Mouse (Mus musculus): Measurements from ENCODE around the gene Olfr811. TPM values are rescaled to one million over a fixed set of nuclear protein-coding genes. Genes with fewer than 3 reads are reported as not detected.

Olfr811 gene
- polyA plus RNA-seq (2015; fragmentation: Nextera tagmentation; extraction: Ambion mirVana): not detected in 2 replicates

GRCm38 (mm10) chr10:129804296-129804695, at the start of gene Olfr811:
TSS of gene Olfr811 (minus strand) at chr10:129804396.
- no peak for ATAC-seq (replicated peaks; ENCODE audit: low FRiP score)
- H3K9ac ChIP-seq: no peak within 1 kb of the TSS
- no peaks in the 10 kb centered on the region for H3K4me1 ChIP-seq
- H3K9me3 ChIP-seq (replicated peaks): no peaks in the 10 kb centered on the region
- WGBS: 82% methylated on average over 4 of the region's 4 CpGs
- no peak within 1 kb of the TSS for H3K27ac ChIP-seq
- no peak within 1 kb of the TSS for H3K4me2 ChIP-seq
- no peaks in the 10 kb centered on the region for H3K27me3 ChIP-seq
- no peaks in the 10 kb centered on the region for H3K36me3 ChIP-seq
- H3K4me3 ChIP-seq (replicated peaks): no peak within 1 kb of the TSS

DNA sequence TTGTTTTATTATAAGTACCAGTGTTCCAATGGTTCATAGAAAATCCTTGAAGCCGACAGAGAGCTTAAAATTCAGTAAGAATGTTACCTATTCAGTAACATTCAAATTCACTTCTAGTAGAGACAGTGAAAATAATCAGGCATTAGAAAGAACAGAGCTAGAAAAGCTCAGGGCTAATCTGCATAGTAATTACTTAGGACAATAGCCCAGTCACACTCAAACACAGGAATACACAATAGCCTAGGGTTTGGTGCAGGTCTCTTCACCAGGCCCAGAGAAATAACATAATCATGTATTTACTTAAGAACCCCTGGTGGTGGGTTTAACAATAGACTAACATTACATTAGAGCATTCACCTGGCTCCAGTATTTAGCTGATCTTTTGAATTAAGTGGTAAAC, 43.1 kb upstream of the Olfr811 start:
- Histone ChIP-seq H3K9ac (no peak overlapping the region), H3K27ac (no peak overlapping the region), H3K4me2 (no peak overlapping the region), H3K9me3 (replicated peaks) (no peaks in the 10 kb centered on the region), H3K4me1 (no peaks in the 10 kb centered on the region), H3K36me3 (no peaks in the 10 kb centered on the region), H3K27me3 (no peaks in the 10 kb centered on the region), H3K4me3 (replicated peaks) (no peak overlapping the region)
- ATAC-seq (replicated peaks; ENCODE audit: low FRiP score): no peak
- 83% methylated on average over 1 of the region's 1 CpGs for WGBS

GRCm38 (mm10) chr10:129845994-129846393, 41.8 kb upstream of the Olfr811 start, which contains the start of gene Olfr812:
TSS of gene Olfr812 (minus strand) at chr10:129846094.
- no peak within 1 kb of the TSS for H3K4me2 ChIP-seq
- H3K36me3 ChIP-seq: no peaks in the 10 kb centered on the region
- no peak within 1 kb of the TSS for H3K9ac ChIP-seq
- no peak within 1 kb of the TSS for H3K4me3 ChIP-seq (replicated peaks)
- no peaks in the 10 kb centered on the region for H3K4me1 ChIP-seq
- no peak within 1 kb of the TSS for H3K27ac ChIP-seq
- 66% methylated on average over 1 of the region's 1 CpGs for WGBS
- ATAC-seq (replicated peaks; ENCODE audit: low FRiP score): no peak
- H3K27me3 ChIP-seq: no peaks in the 10 kb centered on the region
- no peaks in the 10 kb centered on the region for H3K9me3 ChIP-seq (replicated peaks)

GRCm38 (mm10) chr10:129794817-129795216, 9.4 kb downstream of the Olfr811 start, which contains the start of gene Olfr810:
TSS of gene Olfr810 (minus strand) at chr10:129794917.
- Histone ChIP-seq H3K4me2 (no peak within 1 kb of the TSS), H3K27me3 (no peaks in the 10 kb centered on the region), H3K4me3 (replicated peaks) (no peak within 1 kb of the TSS), H3K36me3 (no peaks in the 10 kb centered on the region), H3K9ac (no peak within 1 kb of the TSS), H3K9me3 (replicated peaks) (no peaks in the 10 kb centered on the region), H3K4me1 (no peaks in the 10 kb centered on the region), H3K27ac (no peak within 1 kb of the TSS)
- no peak for ATAC-seq (replicated peaks; ENCODE audit: low FRiP score)

DNA sequence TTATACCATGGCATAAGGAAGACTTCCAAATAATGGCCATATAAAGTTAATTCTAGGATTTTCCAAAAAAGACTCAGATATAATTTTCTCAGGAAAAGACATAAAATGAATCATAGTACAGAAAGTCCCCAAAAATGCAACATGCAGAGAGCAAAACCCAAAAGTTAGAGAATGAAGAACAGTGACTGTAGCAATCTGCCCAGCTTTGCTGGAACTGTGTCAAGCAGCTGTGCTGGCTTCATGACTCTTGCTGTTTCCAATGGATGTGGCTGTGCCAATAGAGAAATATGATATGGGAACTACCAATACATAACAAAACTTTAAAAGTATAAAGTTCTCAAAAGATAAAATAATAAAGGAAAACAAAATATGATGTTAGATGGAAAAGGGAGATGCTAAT, 26.1 kb downstream of the Olfr811 start:
- Histone ChIP-seq H3K9me3 (replicated peaks) (no peaks in the 10 kb centered on the region), H3K4me2 (no peak overlapping the region), H3K4me3 (replicated peaks) (no peak overlapping the region), H3K27me3 (no peaks in the 10 kb centered on the region), H3K36me3 (no peaks in the 10 kb centered on the region), H3K9ac (no peak overlapping the region), H3K4me1 (no peaks in the 10 kb centered on the region), H3K27ac (no peak overlapping the region)
- no peak for ATAC-seq (replicated peaks; ENCODE audit: low FRiP score)

GRCm38 (mm10) chr10:129774338-129774737, 29.9 kb downstream of the Olfr811 start, which contains the start of gene Olfr809:
TSS of gene Olfr809 (plus strand) at chr10:129774638.
- H3K36me3 ChIP-seq: no peaks in the 10 kb centered on the region
- no peak for ATAC-seq (replicated peaks; ENCODE audit: low FRiP score)
- H3K4me3 ChIP-seq (replicated peaks): no peak within 1 kb of the TSS
- H3K9me3 ChIP-seq (replicated peaks): no peaks in the 10 kb centered on the region
- H3K27ac ChIP-seq: no peak within 1 kb of the TSS
- H3K9ac ChIP-seq: no peak within 1 kb of the TSS
- no peaks in the 10 kb centered on the region for H3K4me1 ChIP-seq
- no peak within 1 kb of the TSS for H3K4me2 ChIP-seq
- no peaks in the 10 kb centered on the region for H3K27me3 ChIP-seq

GRCm38 (mm10) chr10:129765182-129765581, 39.0 kb downstream of the Olfr811 start, which contains the start of gene Olfr808:
TSS of gene Olfr808 (plus strand) at chr10:129765482.
- WGBS: 94% methylated on average over 1 of the region's 1 CpGs

DNA sequence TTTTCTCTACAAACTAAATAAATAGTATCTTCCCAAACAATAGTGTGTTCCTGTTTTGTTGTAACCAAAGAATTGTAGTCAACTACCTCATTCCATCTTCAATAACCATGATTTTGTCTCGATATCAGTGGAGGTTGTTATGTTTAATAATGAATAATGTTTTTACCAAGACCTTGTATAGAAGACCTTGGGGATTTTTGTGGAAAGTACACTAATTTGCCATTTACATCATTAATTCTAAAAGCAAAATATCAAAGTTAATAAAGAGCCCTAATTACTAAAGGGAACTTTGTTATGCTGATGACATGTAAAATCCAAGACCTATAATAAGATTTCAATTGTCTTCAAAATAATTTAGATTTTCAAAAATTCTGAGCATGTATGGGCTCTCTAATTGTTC, 46.5 kb downstream of the Olfr811 start, which contains the start of gene Olfr807:
Gene Olfr807 (minus strand): TSS at position 101 of the 400 bp plus-strand sequence.
- Histone ChIP-seq H3K4me2 (no peak within 1 kb of the TSS), H3K9me3 (replicated peaks) (no peaks in the 10 kb centered on the region), H3K4me1 (no peaks in the 10 kb centered on the region), H3K4me3 (replicated peaks) (no peak within 1 kb of the TSS), H3K9ac (no peak within 1 kb of the TSS), H3K27ac (no peak within 1 kb of the TSS), H3K27me3 (no peaks in the 10 kb centered on the region), H3K36me3 (no peaks in the 10 kb centered on the region)
- ATAC-seq (replicated peaks; ENCODE audit: low FRiP score): no peak
- 82% methylated on average over 1 of the region's 1 CpGs for WGBS

More at GRCm38 (mm10) chr10:129765182-129765581, 39.0 kb downstream of the Olfr811 start, which contains the start of gene Olfr808:
- H3K4me1 ChIP-seq: no peaks in the 10 kb centered on the region
- no peak within 1 kb of the TSS for H3K4me3 ChIP-seq (replicated peaks)
- H3K9ac ChIP-seq: no peak within 1 kb of the TSS
- H3K27ac ChIP-seq: no peak within 1 kb of the TSS
- H3K27me3 ChIP-seq: no peaks in the 10 kb centered on the region
- no peak for ATAC-seq (replicated peaks; ENCODE audit: low FRiP score)
- H3K36me3 ChIP-seq: no peaks in the 10 kb centered on the region
- no peak within 1 kb of the TSS for H3K4me2 ChIP-seq
- H3K9me3 ChIP-seq (replicated peaks): no peaks in the 10 kb centered on the region

Other genes with a start within 250 kb of the Olfr811 start
- not detected in 2 replicates for gene Olfr794, start 236.7 kb downstream of the Olfr811 start, polyA plus RNA-seq (2015; fragmentation: Nextera tagmentation; extraction: Ambion mirVana)
- gene Olfr796, start 191.8 kb downstream of the Olfr811 start, polyA plus RNA-seq (2015; fragmentation: Nextera tagmentation; extraction: Ambion mirVana): not detected in 2 replicates
- not detected in 2 replicates for gene Olfr798, start 176.5 kb downstream of the Olfr811 start, polyA plus RNA-seq (2015; fragmentation: Nextera tagmentation; extraction: Ambion mirVana)
- gene Olfr799, start 166.9 kb downstream of the Olfr811 start, polyA plus RNA-seq (2015; fragmentation: Nextera tagmentation; extraction: Ambion mirVana): not detected in 2 replicates
- not detected in 2 replicates for gene Olfr800, start 146.7 kb downstream of the Olfr811 start, polyA plus RNA-seq (2015; fragmentation: Nextera tagmentation; extraction: Ambion mirVana)
- not detected in 2 replicates for gene Olfr801, start 130.5 kb downstream of the Olfr811 start, polyA plus RNA-seq (2015; fragmentation: Nextera tagmentation; extraction: Ambion mirVana)
- gene Olfr802, start 116.2 kb downstream of the Olfr811 start, polyA plus RNA-seq (2015; fragmentation: Nextera tagmentation; extraction: Ambion mirVana): not detected in 2 replicates
- gene Olfr803, start 110.1 kb downstream of the Olfr811 start, polyA plus RNA-seq (2015; fragmentation: Nextera tagmentation; extraction: Ambion mirVana): not detected in 2 replicates
- not detected in 2 replicates for gene Olfr804, start 101.2 kb downstream of the Olfr811 start, polyA plus RNA-seq (2015; fragmentation: Nextera tagmentation; extraction: Ambion mirVana)
- gene Olfr805, start 75.0 kb downstream of the Olfr811 start, polyA plus RNA-seq (2015; fragmentation: Nextera tagmentation; extraction: Ambion mirVana): not detected in 2 replicates
- gene Olfr806, start 62.5 kb downstream of the Olfr811 start, polyA plus RNA-seq (2015; fragmentation: Nextera tagmentation; extraction: Ambion mirVana): not detected in 2 replicates
- not detected in 2 replicates for gene Olfr807, start 46.6 kb downstream of the Olfr811 start, polyA plus RNA-seq (2015; fragmentation: Nextera tagmentation; extraction: Ambion mirVana)
- not detected in 2 replicates for gene Olfr808, start 38.9 kb downstream of the Olfr811 start, polyA plus RNA-seq (2015; fragmentation: Nextera tagmentation; extraction: Ambion mirVana)
- gene Olfr809, start 29.8 kb downstream of the Olfr811 start, polyA plus RNA-seq (2015; fragmentation: Nextera tagmentation; extraction: Ambion mirVana): not detected in 2 replicates
- gene Olfr810, start 9.5 kb downstream of the Olfr811 start, polyA plus RNA-seq (2015; fragmentation: Nextera tagmentation; extraction: Ambion mirVana): not detected in 2 replicates
- gene Olfr812, start 41.7 kb upstream of the Olfr811 start, polyA plus RNA-seq (2015; fragmentation: Nextera tagmentation; extraction: Ambion mirVana): not detected in 2 replicates
- not detected in 2 replicates for gene Olfr813, start 51.0 kb upstream of the Olfr811 start, polyA plus RNA-seq (2015; fragmentation: Nextera tagmentation; extraction: Ambion mirVana)
- gene Olfr814, start 75.5 kb upstream of the Olfr811 start, polyA plus RNA-seq (2015; fragmentation: Nextera tagmentation; extraction: Ambion mirVana): not detected in 2 replicates
- not detected in 2 replicates for gene Olfr815, start 101.5 kb upstream of the Olfr811 start, polyA plus RNA-seq (2015; fragmentation: Nextera tagmentation; extraction: Ambion mirVana)
- gene Olfr816, start 111.2 kb upstream of the Olfr811 start, polyA plus RNA-seq (2015; fragmentation: Nextera tagmentation; extraction: Ambion mirVana): not detected in 2 replicates
- not detected in 2 replicates for gene Olfr818, start 144.7 kb upstream of the Olfr811 start, polyA plus RNA-seq (2015; fragmentation: Nextera tagmentation; extraction: Ambion mirVana)
- gene Olfr819, start 162.9 kb upstream of the Olfr811 start, polyA plus RNA-seq (2015; fragmentation: Nextera tagmentation; extraction: Ambion mirVana): not detected in 2 replicates
- gene Olfr247, start 171.7 kb upstream of the Olfr811 start, polyA plus RNA-seq (2015; fragmentation: Nextera tagmentation; extraction: Ambion mirVana): not detected in 2 replicates
- gene Gm10310, start 180.7 kb upstream of the Olfr811 start, polyA plus RNA-seq (2015; fragmentation: Nextera tagmentation; extraction: Ambion mirVana): not detected in 2 replicates
- not detected in 2 replicates for gene Olfr820, start 208.2 kb upstream of the Olfr811 start, polyA plus RNA-seq (2015; fragmentation: Nextera tagmentation; extraction: Ambion mirVana)
- not detected in 2 replicates for gene Olfr821, start 226.0 kb upstream of the Olfr811 start, polyA plus RNA-seq (2015; fragmentation: Nextera tagmentation; extraction: Ambion mirVana)

Measured in kidney, embryonic 15.5 days (tissue).